Mouse (Mus musculus): ENCODE measurements around the gene Mgat1.

Mgat1 gene

DNA sequence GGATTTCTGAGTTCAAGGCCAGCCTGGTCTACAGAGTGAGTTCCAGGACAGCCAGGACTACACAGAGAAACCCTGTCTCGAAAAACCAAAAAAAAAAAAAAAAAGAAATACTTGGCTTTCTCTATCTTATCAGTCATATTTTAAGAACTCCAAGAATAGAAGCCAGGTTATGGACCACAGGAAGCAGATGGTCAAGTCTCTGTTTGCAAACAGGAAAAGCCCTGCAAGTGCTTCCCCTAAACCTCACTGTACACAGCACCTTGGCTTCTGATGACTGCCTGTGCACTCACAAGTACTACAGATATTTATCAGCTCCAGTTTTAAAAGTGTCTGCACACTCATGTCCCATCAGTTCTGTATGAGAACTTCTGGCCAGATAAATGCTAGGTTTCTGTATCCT is 2.5 kb upstream of the Mgat1 start:
- no peak for DNase-seq (ENCODE audit: low spot score in 2 of 2)

DNA sequence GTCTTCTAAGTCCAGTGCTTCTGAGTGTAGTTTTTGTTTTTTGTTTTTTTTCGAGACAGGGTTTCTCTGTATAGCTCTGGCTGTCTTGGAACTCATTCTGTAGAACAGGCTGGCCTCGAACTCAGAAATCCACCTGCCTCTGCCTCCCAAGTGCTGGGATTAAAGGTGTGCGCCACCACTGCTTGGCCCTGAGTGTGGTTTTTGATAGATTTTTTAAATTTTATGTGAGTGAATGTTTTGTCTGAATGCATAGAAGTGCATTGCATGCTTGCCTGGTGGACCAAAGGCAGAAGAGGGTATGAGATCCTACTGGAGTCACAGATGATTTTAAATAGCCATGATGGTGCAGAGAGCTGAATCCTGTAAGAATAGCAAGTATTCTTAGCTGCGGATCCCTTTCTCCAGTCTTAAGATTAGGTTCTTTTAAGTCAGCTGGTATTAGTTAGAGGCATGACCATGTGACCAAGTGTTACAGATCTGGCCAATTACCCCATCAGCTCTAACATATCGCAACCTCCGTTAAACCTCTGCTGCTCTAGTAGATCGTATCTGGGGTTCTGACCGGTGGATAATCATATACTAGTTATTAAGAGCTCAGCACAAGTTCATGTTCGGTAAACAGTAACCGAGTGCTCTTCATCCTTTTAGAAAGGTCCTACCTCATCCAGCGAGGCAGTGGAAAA is 906 bp upstream of the Mgat1 start:
- no peak for DNase-seq (ENCODE audit: low spot score in 2 of 2)

DNA sequence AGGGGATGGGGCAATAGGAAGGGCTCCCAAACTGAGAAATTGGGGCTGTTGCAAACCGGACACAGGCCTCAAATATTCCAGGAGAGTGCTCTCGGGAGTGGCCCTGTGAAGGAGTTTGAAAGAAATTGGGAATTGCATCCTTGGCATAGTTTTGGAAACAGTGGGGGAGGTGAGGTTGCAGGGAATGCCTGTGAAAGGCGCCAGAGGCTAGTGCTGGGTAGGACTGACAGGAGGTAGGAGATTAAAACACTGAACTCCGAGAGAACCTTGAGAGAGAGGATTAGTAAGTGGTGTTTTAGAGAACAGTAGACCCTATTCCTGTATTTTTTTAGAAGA is 572 bp downstream of the Mgat1 start:
- no peak for DNase-seq (ENCODE audit: low spot score in 2 of 2)

DNA sequence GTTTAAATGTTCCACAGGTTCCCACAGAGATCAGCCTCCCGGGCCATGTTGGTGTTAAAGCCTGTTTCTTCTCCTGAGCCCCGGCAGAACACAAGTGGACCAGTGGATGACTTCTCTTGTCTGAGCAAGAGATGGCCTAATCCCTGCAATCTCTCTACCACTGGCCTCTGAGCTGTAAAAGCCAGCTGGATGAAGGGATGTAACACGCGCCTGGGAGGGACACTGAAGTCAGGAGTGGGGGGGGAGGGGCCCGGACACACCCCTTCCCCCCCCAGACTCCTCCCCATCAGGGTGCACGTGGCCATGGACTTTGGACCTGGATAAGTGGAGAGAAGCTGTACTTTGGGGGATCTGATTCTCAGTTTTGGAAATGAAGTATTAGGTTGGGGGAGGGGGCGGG is 1.2 kb downstream of the Mgat1 start:
- DNase-seq (ENCODE audit: low spot score in 2 of 2), result no peak

DNA sequence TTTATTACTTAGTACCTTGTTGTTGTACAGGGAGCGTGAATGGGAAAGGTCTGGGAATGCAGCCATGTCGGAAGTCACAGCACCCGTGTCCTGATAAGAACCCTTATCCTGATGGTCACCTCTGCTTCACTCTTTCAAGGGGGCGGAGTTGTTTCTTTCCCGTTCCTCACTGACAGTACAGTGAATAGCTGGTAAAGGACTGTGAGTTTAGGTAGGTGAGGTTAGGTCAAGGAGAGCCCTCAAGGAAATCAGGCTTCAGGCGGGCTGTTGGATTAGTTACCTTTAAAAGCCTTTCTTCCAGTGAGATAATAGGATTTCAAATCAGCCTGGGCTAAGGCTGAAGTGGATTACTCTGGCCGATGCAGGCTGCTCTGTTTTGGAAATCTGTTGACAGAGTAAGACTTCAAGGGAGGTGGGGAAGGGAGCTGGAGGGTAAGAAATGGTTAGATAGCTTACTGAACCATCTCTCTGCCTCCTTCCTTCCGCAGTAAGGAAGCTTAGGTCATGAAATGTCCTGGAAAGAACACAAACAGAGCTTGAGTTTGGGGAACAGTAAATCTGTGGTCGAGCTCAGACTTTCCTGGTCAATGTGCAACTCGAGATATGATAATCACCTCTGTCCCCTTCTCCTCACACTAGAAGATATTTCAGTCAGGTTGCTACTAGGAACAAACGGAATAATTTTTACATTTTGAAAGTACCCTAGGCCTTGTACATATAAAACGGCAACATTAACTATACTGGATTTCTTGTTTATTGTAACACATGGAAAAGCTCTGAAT is 1.8 kb downstream of the Mgat1 start:
- DNase-seq (ENCODE audit: low spot score in 2 of 2), result no peak

DNA sequence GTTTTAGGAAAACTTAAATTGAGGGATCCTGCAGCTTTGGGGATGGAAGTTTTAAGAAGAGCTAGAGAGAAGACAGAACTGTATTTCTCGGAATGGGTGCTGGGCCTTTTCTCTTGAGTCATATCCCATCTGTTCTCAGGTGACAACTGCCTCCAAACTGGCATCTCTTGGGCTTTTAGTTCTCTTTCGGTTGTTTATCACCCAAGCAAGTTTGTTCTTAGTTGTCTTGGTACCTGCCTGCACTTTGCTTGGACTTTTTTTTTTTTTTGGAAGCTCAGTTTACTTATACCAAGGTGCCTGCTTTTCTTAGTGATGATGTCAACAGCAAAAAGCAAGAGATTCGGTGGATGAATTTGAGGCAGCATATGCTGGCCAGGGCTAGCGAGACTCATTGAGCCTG is 2.5 kb downstream of the Mgat1 start:
- DNase-seq (ENCODE audit: low spot score in 2 of 2), result no peak

DNA sequence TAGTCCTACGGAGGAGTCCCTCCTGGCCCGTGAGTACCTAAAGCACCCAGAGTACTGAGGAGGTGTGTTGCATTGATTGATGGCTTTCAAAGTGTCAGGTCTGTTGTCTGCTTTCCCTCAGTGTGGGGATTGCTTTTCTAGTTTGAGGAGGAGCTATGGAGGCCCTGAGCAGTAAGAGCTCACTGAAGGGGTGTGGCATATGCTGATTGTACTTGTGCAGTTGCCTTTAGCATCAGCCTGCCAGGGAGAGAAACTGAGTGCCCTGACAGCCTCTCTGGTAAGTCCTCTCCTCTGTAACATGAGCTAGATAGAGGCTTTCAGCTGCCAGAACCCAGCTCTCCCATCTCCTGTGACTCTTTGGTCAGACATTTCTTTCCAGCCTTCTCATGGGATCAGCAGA is 3.3 kb downstream of the Mgat1 start:
- no peak for DNase-seq (ENCODE audit: low spot score in 2 of 2)

DNA sequence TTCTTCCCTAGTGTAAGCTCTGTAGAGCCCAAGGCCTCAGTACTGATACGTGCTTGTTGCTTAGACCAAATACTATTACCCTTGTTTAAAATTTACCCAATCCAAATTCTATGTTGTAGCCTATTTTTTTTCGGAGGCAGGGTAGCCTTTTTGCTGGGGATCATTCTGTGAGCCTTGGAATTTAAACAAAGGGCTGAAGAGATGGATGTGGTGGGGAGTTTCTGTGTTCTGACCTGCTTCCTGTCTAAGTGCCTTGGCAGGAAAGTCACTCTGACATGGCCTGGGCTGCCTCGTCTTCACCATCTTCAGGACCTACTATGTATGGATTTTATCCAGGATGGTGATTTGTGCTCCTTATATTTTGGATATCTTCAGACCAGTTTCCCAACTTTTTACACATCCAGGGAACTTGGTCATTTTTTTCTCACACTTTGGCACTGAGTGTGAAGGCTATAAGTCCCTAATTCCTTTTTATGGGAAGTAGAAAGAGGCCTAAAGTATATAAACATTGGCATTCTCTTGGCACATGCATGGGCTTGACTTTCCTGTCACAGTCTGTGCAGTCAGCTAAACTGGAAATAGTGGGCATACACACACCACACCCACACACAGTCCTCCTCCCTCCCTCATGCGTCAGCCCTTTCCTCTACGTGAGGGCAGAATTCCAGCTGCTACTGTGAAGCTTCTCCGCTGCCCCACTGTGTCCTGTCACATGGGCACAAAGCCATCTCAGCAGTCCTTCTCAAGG is 4.4 kb downstream of the Mgat1 start:
- peak in 1 of 2 experiments; percentile 50 for DNase-seq (ENCODE audit: low spot score in 2 of 2)

DNA sequence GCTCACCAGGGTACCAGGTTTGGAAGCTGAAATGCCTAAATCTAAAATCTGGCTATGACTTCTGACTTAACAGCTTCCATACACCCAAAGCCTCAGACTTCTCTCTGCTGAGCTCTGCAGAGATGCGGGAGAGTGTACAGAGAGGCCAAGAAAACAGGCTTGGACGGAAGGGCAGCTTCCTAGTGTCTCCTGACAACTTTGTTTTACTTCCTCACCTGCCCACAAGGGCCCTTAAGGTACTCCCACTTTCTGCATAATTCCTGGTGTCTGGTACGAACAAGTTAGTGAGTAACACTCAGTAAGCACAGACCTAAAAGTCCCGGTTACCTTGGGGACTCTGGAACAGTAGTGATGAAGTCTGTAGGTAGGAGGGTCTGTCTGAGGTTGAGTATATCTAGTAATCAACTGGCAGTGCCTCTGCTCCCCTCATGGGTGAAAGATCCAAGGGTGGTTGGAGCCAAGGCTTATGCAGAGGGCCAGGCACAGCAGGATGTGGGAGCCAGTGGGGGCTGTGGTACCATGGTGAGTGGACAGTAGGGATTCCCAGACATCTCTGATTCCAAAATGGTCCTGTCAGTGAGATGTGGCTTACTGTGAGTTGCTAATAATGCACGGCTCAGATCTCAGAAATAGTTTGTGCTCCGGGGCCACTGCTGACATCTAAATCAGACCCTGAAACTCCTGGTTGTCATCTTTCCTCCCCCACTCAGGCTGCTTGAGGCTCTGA is 5.1 kb downstream of the Mgat1 start:
- no peak for DNase-seq (ENCODE audit: low spot score in 2 of 2)

DNA sequence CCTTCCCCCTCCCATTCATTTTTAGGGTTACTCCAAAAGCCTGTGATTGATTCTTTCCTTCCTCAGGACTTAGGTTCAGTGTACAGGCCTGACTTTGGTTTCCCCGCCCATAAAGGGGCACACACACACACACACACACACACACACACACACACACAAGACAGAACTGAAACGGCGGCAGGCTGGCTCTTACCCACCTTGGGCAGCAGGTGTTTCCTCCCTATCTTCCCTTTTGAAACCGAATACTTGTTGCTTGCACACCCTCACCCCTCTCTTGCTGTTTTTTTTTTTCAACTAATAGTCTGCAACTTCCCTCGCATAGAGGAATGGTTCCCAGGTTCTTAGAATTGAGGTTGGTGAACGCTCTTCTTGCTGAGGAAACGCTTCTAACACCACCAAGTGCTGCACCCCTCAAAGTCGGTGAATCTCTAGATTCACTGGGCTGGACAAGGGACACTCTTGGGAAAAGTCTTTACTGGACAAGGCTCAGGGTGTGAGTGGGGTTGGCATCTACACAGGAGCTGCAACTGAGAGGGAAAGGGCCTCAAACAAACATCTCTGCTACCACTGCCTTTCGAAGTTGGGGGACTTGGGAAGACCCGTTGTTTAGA is 5.9 kb downstream of the Mgat1 start:
- no peak for DNase-seq (ENCODE audit: low spot score in 2 of 2)

DNA sequence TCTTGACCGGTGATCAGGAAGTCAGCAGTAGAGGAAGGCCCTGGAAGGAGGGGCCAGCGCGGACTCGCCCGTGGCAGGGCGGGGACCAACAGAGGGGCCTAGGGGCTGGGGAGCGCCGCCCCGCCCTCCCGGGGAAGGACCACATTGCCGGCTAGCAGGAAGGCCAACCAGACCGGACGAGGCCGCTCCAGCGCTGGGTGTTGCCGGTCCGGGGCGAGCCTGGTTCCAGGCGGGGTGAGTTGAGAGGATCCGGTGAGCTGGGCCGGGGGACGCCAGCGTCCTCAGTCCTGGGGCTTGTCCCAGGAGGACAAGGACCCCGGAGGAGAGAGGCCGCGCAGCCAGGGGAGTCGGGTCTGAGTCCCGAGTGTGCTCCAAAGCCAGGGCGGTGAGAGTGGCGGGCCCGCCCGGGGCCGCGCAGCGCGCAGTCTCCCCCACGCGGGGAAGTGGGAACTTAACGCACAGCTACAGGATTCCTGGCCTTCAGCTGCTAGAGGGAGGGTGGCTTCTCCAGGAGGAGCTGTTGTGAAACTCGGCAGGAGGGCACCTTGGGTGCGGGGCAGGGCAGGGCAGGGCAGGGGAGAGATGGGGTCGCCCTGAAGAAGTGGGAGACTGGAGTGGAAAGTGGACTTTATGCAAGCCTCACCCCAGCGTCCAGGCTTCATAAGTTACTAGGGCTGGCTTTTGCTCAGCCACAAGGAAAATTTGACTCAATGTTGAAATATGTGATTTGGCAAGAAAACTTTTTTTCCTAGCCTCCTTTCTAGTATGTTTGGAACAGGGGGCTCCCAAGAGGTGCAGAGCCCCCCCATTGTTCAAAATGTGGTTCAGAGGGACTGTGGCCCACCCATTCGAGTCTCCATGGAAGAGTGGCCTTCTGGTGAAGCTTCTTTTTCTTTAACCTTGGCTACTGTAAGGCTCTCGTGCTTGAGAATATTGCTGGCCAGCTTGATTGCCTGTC is 6.7 kb downstream of the Mgat1 start:
- peak; percentile 91 to 92 for DNase-seq (ENCODE audit: low spot score in 2 of 2)

DNA sequence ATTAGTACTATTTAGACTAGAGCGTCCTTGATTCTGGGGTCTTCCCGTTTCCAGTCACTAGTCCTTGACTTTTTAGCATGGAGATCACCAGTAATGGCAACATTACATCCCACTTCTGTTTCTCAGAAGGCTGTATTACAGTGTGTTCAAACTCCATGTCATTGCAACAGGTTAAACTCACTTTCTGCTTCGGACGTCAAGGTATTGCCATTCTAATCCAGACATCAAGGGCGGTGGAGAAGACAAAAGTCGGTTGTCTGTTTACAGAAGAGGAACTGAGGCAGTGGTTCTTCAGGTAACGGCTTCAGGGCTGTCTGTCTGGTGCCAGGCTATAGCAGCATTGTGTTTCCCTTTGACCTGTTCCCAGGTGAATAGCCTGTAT is 7.4 kb downstream of the Mgat1 start:
- no peak for DNase-seq (ENCODE audit: low spot score in 2 of 2)

DNA sequence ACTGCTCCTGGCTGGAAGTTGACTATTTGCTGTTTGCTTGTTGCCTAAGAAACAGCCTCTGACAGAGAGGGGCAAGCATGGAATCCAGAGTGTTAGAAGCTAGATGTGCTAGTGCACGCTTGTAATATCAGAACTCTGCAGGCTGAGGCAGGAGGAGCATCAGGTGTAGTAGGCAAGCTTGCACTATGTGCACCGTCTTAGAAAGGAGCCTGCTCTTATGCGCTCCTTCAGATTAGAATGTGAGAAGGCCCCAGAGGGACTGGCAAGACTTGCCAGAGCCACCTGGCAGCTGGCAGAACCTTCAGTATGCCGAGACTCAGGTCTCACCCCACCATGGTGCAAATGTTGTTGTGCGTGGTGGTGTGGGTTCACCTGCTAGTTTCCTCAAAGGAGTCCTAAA is 8.1 kb downstream of the Mgat1 start:
- DNase-seq (ENCODE audit: low spot score in 2 of 2), result no peak

DNA sequence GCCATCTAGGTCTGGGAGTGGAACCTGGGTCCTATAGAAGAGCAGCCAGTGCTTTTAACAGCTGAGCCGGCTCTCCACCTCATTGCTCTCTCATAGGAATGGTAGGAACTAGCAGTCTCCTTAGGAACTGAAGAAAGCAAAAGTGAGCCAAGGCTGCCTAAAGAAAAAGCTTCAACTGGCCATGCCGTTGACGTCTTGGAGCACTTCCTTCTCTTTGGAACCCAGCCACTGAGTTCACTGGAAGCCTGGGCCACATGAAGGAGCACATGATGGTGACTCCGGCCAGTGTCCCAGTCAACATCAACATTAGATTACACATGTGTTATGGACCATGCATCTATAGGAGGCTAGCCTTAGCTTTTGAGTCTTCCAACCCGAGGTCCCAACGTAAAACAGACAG is 9.0 kb downstream of the Mgat1 start:
- no peak for DNase-seq (ENCODE audit: low spot score in 2 of 2)

DNA sequence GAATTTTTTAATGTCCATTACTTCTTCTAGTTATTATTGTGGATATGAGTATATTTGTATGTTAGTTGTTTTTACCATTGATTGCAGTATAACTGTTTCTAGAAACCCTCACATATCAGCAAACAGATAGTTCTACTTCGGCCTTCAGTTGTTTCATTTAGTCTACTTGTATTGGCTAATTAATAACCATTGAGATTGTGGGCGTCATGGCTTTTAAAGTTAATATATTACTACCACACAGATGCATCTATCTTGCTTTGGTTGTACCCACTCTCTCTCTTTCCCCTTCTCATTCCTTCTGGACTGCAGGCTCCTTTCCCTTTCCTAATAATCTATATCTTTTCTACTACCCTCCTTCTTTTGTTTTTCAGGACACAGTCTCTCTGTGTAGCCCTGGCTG is 15.3 kb downstream of the Mgat1 start:
- no peak for DNase-seq (ENCODE audit: low spot score in 2 of 2)

DNA sequence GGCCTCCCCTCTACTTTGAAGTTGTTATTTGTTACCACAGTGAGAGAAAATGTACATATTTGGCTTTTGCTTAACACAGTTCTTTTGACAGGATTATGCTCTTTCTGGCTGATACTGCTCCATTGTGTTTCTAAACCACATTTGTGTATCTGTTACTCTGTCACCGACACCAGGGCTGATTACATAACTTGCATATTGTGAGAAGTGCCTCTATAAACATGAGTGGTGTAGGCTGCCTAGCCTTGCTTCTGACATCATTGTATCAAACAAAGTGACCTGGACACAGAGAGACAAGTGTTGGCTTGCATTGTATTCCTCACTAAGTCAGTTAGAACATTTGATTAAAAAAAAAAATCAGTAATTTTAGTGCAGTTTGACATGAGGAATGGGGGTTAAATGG is 15.8 kb downstream of the Mgat1 start:
- no peak for DNase-seq (ENCODE audit: low spot score in 2 of 2)

DNA sequence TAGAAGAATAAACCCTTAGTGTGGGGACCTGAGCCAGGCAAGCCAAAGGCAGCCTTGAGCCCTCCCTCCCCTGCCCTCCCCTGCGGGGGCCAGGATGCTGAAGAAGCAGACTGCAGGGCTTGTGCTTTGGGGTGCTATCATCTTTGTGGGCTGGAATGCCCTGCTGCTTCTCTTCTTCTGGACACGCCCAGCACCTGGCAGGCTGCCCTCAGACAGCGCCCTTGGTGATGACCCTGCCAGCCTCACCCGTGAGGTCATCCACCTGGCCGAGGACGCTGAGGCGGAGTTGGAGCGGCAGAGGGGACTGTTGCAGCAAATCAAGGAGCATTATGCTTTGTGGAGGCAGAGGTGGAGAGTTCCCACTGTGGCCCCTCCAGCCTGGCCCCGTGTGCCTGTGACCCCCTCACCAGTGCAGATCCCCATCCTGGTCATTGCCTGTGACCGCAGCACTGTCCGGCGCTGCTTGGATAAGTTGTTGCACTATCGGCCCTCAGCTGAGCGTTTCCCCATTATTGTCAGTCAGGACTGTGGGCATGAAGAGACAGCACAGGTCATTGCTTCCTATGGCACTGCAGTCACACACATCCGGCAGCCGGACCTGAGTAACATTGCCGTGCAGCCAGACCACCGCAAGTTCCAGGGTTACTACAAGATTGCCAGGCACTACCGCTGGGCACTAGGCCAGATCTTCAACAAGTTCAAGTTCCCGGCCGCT is 16.8 kb downstream of the Mgat1 start:
- no peak for DNase-seq (ENCODE audit: low spot score in 2 of 2)

DNA sequence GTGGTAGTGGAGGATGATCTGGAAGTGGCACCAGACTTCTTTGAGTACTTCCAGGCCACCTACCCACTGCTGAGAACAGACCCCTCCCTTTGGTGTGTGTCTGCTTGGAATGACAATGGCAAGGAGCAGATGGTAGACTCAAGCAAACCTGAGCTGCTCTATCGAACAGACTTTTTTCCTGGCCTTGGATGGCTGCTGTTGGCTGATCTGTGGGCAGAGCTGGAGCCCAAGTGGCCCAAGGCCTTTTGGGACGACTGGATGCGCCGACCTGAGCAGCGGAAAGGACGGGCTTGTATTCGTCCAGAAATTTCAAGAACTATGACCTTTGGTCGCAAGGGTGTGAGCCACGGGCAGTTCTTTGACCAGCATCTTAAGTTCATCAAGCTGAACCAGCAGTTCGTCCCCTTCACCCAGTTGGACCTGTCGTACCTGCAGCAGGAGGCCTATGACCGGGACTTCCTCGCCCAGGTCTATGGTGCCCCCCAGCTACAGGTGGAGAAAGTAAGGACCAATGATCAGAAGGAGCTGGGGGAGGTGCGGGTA is 17.4 kb downstream of the Mgat1 start:
- no peak for DNase-seq (ENCODE audit: low spot score in 2 of 2)

DNA sequence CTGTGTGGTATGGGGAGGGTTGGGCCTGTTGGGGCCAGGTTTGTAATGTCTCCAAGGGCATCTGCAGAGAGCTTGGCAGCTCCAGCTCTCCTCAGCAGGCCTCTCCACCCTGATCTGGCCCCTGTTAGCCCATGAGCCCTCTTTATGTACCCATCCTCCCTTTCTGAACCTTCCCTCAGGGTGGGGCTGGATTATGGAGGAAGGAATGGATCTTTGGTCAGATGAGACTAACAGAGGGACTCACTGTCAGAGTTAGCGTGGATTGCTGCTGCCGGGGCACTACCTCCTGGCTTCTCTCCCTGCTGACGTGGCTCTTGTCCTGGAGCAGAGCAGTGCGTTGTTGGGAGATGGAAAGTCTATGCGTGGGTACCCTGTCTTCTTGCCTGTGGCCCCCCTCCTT is 18.3 kb downstream of the Mgat1 start:
- DNase-seq (ENCODE audit: low spot score in 2 of 2), result no peak

DNA sequence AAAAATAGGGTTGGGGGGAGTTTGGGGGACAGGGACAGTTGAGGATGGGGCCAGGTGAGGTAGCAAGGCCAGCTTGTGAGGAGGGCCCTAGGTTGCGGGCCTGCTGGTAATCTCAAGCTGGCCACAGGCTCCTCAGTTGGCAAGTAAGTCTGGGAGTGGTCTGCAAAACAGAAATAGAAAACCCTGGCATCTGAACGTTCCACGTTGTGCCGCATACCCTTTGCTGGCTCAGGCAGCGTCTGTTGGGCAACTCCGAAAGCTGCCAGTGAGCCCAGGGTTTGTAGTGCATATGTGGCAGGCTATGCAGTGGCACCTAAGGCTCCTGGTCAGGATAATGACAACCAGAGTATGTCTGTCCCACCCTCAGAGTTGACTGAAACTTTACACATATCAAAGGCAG is 19.2 kb downstream of the Mgat1 start:
- no peak for DNase-seq (ENCODE audit: low spot score in 2 of 2)

Measured in urinary bladder, adult 18-20 months (tissue).